Mouse (Mus musculus) small intestine, adult 2 months (tissue): ENCODE measurements around the gene Hspb11.

Experiments
- CTCF ChIP-seq: fragments of 200-500 bp; IDR thresholded peaks from 2 replicates; pipeline ENCODE4 v1.5.1; 2012; ENCODE audit warnings: low read depth, mild to moderate bottlenecking, control low read depth, inconsistent platforms, low read length, moderate library complexity, mixed read lengths; ENCODE audit not compliant: insufficient replicate concordance, insufficient read length; ENCODE audit errors: extremely low read depth
- POLR2A ChIP-seq: fragments of 200-500 bp; IDR thresholded peaks from 2 replicates; pipeline ENCODE4 v1.6.1; 2012; ENCODE audit warnings: low read depth, mild to moderate bottlenecking, control low read depth, inconsistent platforms, low read length, moderate library complexity

- TF ChIP-seq CTCF (no peak), POLR2A (no peak)
These were observed 46.4 kb upstream of the Hspb11 start for GRCm38 (mm10) chr4:107207016-107207415.
